Mouse (Mus musculus): ENCODE measurements around the gene Ythdf1. TPM values are rescaled to one million over a fixed set of nuclear protein-coding genes. Genes with fewer than 3 reads are reported as not detected.

Gene Ythdf1
- polyA plus RNA-seq (2012; rRNA removed), result 33.9 and 34.8 TPM in 2 replicates

- H3K27me3 ChIP-seq (replicated peaks; ENCODE audit: control insufficient read depth, insufficient read depth, low read length), result no peaks in the 10 kb centered on the region
- no peaks in the 10 kb centered on the region for H3K36me3 ChIP-seq (ENCODE audit: control insufficient read depth, insufficient read depth, low read length)
- TF ChIP-seq POLR2A (IDR thresholded peaks at IDR 0.05; ENCODE audit: low read depth, low read length) (peak; percentile 57), CTCF (conservative IDR thresholded peaks at IDR 0.05; ENCODE audit: insufficient read depth, insufficient read length, low read depth, low read length) (no peak)
- DNase-seq, result peak; percentile 98
- peak within 1 kb of the TSS; percentile 97 for H3K4me3 ChIP-seq (ENCODE audit: insufficient read depth, low read depth, low read length)
- peaks cover 4% of the 10 kb centered on the region; the same call in 1 of the 2 replicates for H3K4me1 ChIP-seq (ENCODE audit: control insufficient read depth, insufficient read depth, low read length)
- H3K27ac ChIP-seq (ENCODE audit: insufficient read depth, low read depth, low read length), result peak within 1 kb of the TSS; percentile 60
- whole genome bisulfite sequencing, result under 1% methylated on average over 56 of the region's 56 CpGs
Observed at GRCm38 (mm10) chr2:180920810-180921400, at the start of gene Ythdf1. TSS of gene Ythdf1 (minus strand) at chr2:180920949.

GRCm38 (mm10) chr2:180967010-180967763 lies 46.4 kb upstream of the Ythdf1 start, which contains the start of gene Arfgap1:
TSS of gene Arfgap1 (plus strand) at chr2:180967225.
- Histone ChIP-seq H3K36me3 (ENCODE audit: control insufficient read depth, insufficient read depth, low read length) (no peaks in the 10 kb centered on the region), H3K27ac (ENCODE audit: insufficient read depth, low read depth, low read length) (peak within 1 kb of the TSS; percentile 88), H3K4me3 (ENCODE audit: insufficient read depth, low read depth, low read length) (peak within 1 kb of the TSS; percentile 73), H3K4me1 (ENCODE audit: control insufficient read depth, insufficient read depth, low read length) (no peaks in the 10 kb centered on the region; the same call in 1 of the 2 replicates), H3K27me3 (replicated peaks; ENCODE audit: control insufficient read depth, insufficient read depth, low read length) (no peaks in the 10 kb centered on the region)
- WGBS, result under 1% methylated on average over 57 of the region's 57 CpGs
- no peak for TF ChIP-seq CTCF (conservative IDR thresholded peaks at IDR 0.05; ENCODE audit: insufficient read depth, insufficient read length, low read depth, low read length)
- peak; percentile 76 for TF ChIP-seq POLR2A (IDR thresholded peaks at IDR 0.05; ENCODE audit: low read depth, low read length)
- DNase-seq, result peak; percentile 96

GRCm38 (mm10) chr2:180966092-180966882 lies 45.5 kb upstream of the Ythdf1 start:
- Histone ChIP-seq H3K4me1 (ENCODE audit: control insufficient read depth, insufficient read depth, low read length) (no peaks in the 10 kb centered on the region; the same call in 1 of the 2 replicates), H3K27ac (ENCODE audit: insufficient read depth, low read depth, low read length) (peak overlapping the region; percentile 88), H3K4me3 (ENCODE audit: insufficient read depth, low read depth, low read length) (peak overlapping the region; percentile 73), H3K36me3 (ENCODE audit: control insufficient read depth, insufficient read depth, low read length) (no peaks in the 10 kb centered on the region), H3K27me3 (replicated peaks; ENCODE audit: control insufficient read depth, insufficient read depth, low read length) (no peaks in the 10 kb centered on the region)
- DNase-seq, result peak; percentile 34
- 4% methylated on average over 14 of the region's 14 CpGs for WGBS
- no peak for TF ChIP-seq POLR2A (IDR thresholded peaks at IDR 0.05; ENCODE audit: low read depth, low read length)
- peak; percentile 26; the same call in 1 of the 2 replicates for TF ChIP-seq CTCF (conservative IDR thresholded peaks at IDR 0.05; ENCODE audit: insufficient read depth, insufficient read length, low read depth, low read length)

- Histone ChIP-seq H3K27ac (ENCODE audit: insufficient read depth, low read depth, low read length) (no peak overlapping the region), H3K36me3 (ENCODE audit: control insufficient read depth, insufficient read depth, low read length) (no peaks in the 10 kb centered on the region), H3K4me1 (ENCODE audit: control insufficient read depth, insufficient read depth, low read length) (no peaks in the 10 kb centered on the region; the same call in 1 of the 2 replicates), H3K27me3 (replicated peaks; ENCODE audit: control insufficient read depth, insufficient read depth, low read length) (no peaks in the 10 kb centered on the region), H3K4me3 (ENCODE audit: insufficient read depth, low read depth, low read length) (no peak overlapping the region)
- DNase-seq, result peak; percentile 81
- no peak for TF ChIP-seq POLR2A (IDR thresholded peaks at IDR 0.05; ENCODE audit: low read depth, low read length)
- TF ChIP-seq CTCF (conservative IDR thresholded peaks at IDR 0.05; ENCODE audit: insufficient read depth, insufficient read length, low read depth, low read length), result peak; percentile 87
- 2% methylated on average over 5 of the region's 5 CpGs for WGBS
Observed at GRCm38 (mm10) chr2:180963956-180964355, 43.2 kb upstream of the Ythdf1 start.

GRCm38 (mm10) chr2:180962616-180963308 lies 42.0 kb upstream of the Ythdf1 start:
- H3K4me3 ChIP-seq (ENCODE audit: insufficient read depth, low read depth, low read length), result no peak overlapping the region
- DNase-seq, result peak; percentile 28
- no peak for TF ChIP-seq CTCF (conservative IDR thresholded peaks at IDR 0.05; ENCODE audit: insufficient read depth, insufficient read length, low read depth, low read length)
- H3K27ac ChIP-seq (ENCODE audit: insufficient read depth, low read depth, low read length), result no peak overlapping the region
- H3K4me1 ChIP-seq (ENCODE audit: control insufficient read depth, insufficient read depth, low read length), result no peaks in the 10 kb centered on the region
- 70% methylated on average over 2 of the region's 2 CpGs for WGBS
- no peaks in the 10 kb centered on the region for H3K27me3 ChIP-seq (replicated peaks; ENCODE audit: control insufficient read depth, insufficient read depth, low read length)
- no peaks in the 10 kb centered on the region for H3K36me3 ChIP-seq (ENCODE audit: control insufficient read depth, insufficient read depth, low read length)

GRCm38 (mm10) chr2:180960187-180960586 lies 39.4 kb upstream of the Ythdf1 start:
- Histone ChIP-seq H3K4me1 (ENCODE audit: control insufficient read depth, insufficient read depth, low read length) (no peaks in the 10 kb centered on the region), H3K4me3 (ENCODE audit: insufficient read depth, low read depth, low read length) (no peak overlapping the region), H3K27me3 (replicated peaks; ENCODE audit: control insufficient read depth, insufficient read depth, low read length) (no peaks in the 10 kb centered on the region), H3K27ac (ENCODE audit: insufficient read depth, low read depth, low read length) (no peak overlapping the region), H3K36me3 (ENCODE audit: control insufficient read depth, insufficient read depth, low read length) (no peaks in the 10 kb centered on the region)
- DNase-seq, result no peak
- WGBS, result 64% methylated on average over 3 of the region's 3 CpGs
- TF ChIP-seq CTCF (conservative IDR thresholded peaks at IDR 0.05; ENCODE audit: insufficient read depth, insufficient read length, low read depth, low read length) (no peak), POLR2A (IDR thresholded peaks at IDR 0.05; ENCODE audit: low read depth, low read length) (no peak)

All from kidney, adult 2 months (tissue).